Mouse (Mus musculus) bone marrow macrophage, adult 2 months (primary cell): ENCODE results near the gene Slc3a1.

Experiments used
- CTCF ChIP-seq: IDR thresholded peaks from 2 replicates; pipeline ENCODE4 v1.5.1; 2012; ENCODE audit warnings: low read depth, mild to moderate bottlenecking, low read length, moderate library complexity
- POLR2A ChIP-seq: IDR thresholded peaks from 2 replicates; pipeline ENCODE4 v1.6.1; 2012; ENCODE audit warnings: mild to moderate bottlenecking, low read depth, low read length, borderline replicate concordance

GRCm38 (mm10) chr17:85110640-85111039 lies 82.5 kb downstream of the Slc3a1 start:
- TF ChIP-seq POLR2A, result no peak
- TF ChIP-seq CTCF, result no peak
